Comparison of ENCODE assay signal across 16 mouse cellular contexts in the genomic region with DNA sequence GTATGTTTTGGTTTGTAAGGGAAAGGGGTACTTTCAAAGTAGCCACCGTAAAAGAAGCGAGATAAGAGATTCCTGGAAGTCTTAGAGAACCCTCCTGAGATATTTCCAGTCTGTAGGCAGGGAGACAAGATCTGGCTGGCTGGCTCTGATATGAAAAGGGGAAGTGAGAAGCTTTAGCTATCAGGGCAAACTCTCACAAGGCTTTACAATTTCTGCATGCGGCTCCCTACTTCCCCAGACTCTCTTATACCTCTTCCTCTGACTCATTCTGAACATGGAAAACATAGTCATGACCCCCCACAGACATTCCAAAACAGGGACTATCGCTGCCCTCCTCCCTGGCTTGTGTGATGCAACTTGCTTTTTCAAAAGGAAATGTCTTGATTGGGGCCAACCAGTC.
A peak's percentile ranks its signal among the peaks of the same experiment; 100 is the strongest.
DNase-seq lines count a peak whose midpoint lies in the region; ATAC-seq lines count a peak whose summit lies in the region.
"Had no signal": no experiment of that assay in that cellular context is flagged by ENCODE, and none has a peak within 500 bp of the region (broad histone marks: within the 10 kb centered on the region; RNA-seq: fewer than 3 reads in every experiment).

No protein-coding gene starts in this region.

- DNase-seq in B cell, adult 2 months = peak; percentile 21 to 22
- DNase-seq in NIH3T3 (ENCODE audit: low read depth) = peak; percentile 68
- DNase-seq in liver, embryonic 13.5 days = peak; percentile 5
- no peak for DNase-seq in cerebellum, postnatal 4 days (ENCODE audit: low spot score in 2 of 2)
- DNase-seq in left cerebral cortex, adult 18-20 months (ENCODE audit: low spot score in 2 of 2) = no peak
- DNase-seq in cerebellum, adult 8-10 months = no peak
- DNase-seq: adrenal gland, postnatal 14 days; cerebellum, adult 2 months; kidney, adult 11 months; kidney, postnatal 36 days had no signal

- H3K4me3 ChIP-seq in liver, embryonic 13.5 days (replicated peaks) = no peak overlapping the region
- H3K4me3 ChIP-seq: erythroblast, embryonic 14.5 days; heart, embryonic 15.5 days; hindbrain, embryonic 15.5 days; limb, embryonic 15.5 days; neural tube, embryonic 15.5 days had no signal

- H3K36me3 ChIP-seq in liver, embryonic 13.5 days = no peaks in the 10 kb centered on the region
- H3K36me3 ChIP-seq: heart, embryonic 15.5 days; hindbrain, embryonic 15.5 days; limb, embryonic 15.5 days; neural tube, embryonic 15.5 days had no signal

- WGBS in liver, embryonic 13.5 days (ENCODE audit: insufficient replicate concordance) = 6% methylated on average over 4 of the region's 4 CpGs

- no peaks in the 10 kb centered on the region for H3K9me3 ChIP-seq in liver, embryonic 13.5 days (replicated peaks)
- H3K9me3 ChIP-seq: heart, embryonic 15.5 days; hindbrain, embryonic 15.5 days; limb, embryonic 15.5 days; neural tube, embryonic 15.5 days had no signal

- H3K27ac ChIP-seq in liver, embryonic 13.5 days = no peak overlapping the region
- H3K27ac ChIP-seq: heart, embryonic 15.5 days; hindbrain, embryonic 15.5 days; limb, embryonic 15.5 days; neural tube, embryonic 15.5 days had no signal

- H3K4me2 ChIP-seq in liver, embryonic 13.5 days = no peak overlapping the region
- H3K4me2 ChIP-seq: heart, embryonic 15.5 days; hindbrain, embryonic 15.5 days; limb, embryonic 15.5 days; neural tube, embryonic 15.5 days had no signal

- no peaks in the 10 kb centered on the region for H3K27me3 ChIP-seq in liver, embryonic 13.5 days
- H3K27me3 ChIP-seq: heart, embryonic 15.5 days; hindbrain, embryonic 15.5 days; limb, embryonic 15.5 days; neural tube, embryonic 15.5 days had no signal

- H3K9ac ChIP-seq in liver, embryonic 13.5 days = no peak overlapping the region
- H3K9ac ChIP-seq: heart, embryonic 15.5 days; hindbrain, embryonic 15.5 days; limb, embryonic 15.5 days; neural tube, embryonic 15.5 days had no signal

- peak; percentile 50 for ATAC-seq in liver, embryonic 13.5 days (ENCODE audit: low read depth)
- ATAC-seq in neutrophil, adult 5-6 weeks (ENCODE audit: extremely low read depth, insufficient number of reproducible peaks, low FRiP score, poor library complexity, severe bottlenecking) = peak; percentile 61

- peaks cover 7% of the 10 kb centered on the region for H3K4me1 ChIP-seq in liver, embryonic 13.5 days (replicated peaks)
- H3K4me1 ChIP-seq: heart, embryonic 15.5 days; hindbrain, embryonic 15.5 days; limb, embryonic 15.5 days; neural tube, embryonic 15.5 days had no signal

Comparison
In these comparisons a context has a peak if more than half of its experiments do, and no peak if none do; other contexts are left out.
1. DNase-seq: peak in B cell, adult 2 months (2 of 2), NIH3T3 (single experiment) and liver, embryonic 13.5 days (single experiment); none in cerebellum, postnatal 4 days (0 of 2), left cerebral cortex, adult 18-20 months (0 of 2) and cerebellum, adult 8-10 months (single experiment).